Mouse (Mus musculus) urinary bladder, adult 2 months (tissue): ENCODE measurements around the gene Pitpnc1. TPM values are rescaled to one million over a fixed set of nuclear protein-coding genes. Genes with fewer than 3 reads are reported as not detected.

Experiments
- DNase-seq: peaks from one replicate; pipeline ENCODE4 v3.0.0; 2022; ENCODE audit warnings: low spot score
- polyA plus RNA-seq: library from polyadenylated mRNA; depleted of rRNA; stranded (reverse); fragments of >200 nt; gene quantifications from 2 replicates; pipeline ENCODE4 v1.2.3, GENCODE M21; 2012

Gene Pitpnc1
- polyA plus RNA-seq, 1 experiment, result 9.1 TPM

DNA sequence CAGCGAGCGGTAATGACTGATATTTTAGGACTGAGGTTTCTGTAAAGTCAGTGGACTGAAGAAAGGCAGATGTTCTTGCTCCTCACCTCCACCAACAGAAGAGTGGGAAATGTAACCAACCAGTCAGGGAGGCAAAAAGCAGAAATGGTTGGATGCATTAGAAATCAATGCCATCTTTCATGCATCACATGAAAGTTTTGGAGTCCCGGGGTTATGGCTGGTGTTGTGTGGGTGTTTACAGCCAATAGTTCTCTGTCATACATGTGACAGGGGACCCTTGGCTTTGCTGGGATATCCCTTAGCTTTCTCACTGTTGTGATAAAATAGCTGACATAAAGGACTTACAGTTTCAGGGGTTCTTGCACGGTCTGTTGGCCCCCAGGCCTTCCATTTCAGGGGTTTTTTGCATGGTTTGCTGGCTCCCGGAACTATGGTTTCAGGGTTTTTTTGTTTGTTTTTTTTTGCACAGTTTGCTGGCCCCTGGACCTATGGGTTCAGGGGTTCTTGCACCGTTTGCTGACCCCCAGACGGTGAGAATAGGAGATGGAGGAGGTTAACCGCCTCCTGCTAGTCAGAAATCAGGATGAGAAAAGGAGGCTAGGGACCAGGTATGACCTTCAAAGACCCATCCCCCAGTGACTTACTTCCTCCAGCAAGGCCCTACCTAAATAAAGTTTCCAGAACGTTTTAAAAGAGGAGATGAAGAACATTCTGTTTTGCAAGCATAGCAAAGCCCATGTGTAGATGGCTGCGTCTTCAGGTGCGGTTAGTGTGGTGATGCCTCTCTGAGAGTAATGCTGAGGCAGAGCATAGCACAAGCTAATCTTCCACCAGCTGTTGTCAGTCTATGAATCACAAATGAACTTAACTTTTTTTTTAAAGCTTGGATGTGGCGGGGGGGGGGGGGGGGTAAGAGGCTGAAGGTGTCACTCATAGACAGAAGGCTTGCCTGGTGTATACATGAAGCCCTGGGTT lies 27.1 kb downstream of the Pitpnc1 start:
- no peak for DNase-seq

DNA sequence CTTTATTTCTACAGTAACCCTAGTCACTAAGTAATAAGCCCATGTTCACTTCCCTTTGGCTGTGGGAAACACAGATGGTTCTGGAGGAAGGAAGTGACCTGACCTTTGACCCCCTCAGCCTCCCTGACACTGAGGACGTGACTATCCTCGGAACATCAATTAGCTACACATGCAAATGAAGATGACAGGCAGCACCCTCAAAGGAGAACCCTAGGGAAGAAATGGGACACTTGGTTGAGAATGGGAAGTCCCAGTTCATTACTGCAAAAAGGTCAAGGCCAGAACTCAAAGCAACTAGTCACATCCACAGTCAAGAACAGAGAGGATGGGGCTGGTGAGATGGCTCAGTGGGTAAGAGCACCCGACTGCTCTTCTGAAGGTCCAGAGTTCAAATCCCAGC lies 29.4 kb downstream of the Pitpnc1 start:
- DNase-seq, result no peak

- no peak for DNase-seq
Measured at GRCm38 (mm10) chr11:107438140-107438539, 32.4 kb downstream of the Pitpnc1 start.

DNA sequence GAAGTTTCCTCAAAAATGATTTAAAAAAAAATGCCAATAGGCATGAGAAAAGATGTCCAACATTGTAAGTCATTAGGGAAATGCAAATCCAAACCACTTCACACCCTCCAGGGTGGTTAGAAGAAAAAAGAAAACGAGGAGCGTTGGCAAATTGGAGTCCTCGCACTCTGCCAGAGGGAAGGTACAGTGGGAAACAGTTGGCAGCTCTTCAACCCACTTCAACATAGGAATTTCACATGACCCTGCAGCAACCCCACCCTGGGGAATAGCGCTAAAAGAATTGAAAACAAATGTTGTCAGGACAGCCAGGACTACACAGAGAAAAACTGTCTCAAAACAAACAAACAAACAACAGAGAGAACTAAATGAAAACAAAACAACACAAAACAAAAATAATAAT lies 32.8 kb downstream of the Pitpnc1 start:
- no peak for DNase-seq

- no peak for DNase-seq
Measured at GRCm38 (mm10) chr11:107435776-107436449, 34.6 kb downstream of the Pitpnc1 start.

- DNase-seq, result no peak
Measured at GRCm38 (mm10) chr11:107431197-107431965, 39.1 kb downstream of the Pitpnc1 start.

GRCm38 (mm10) chr11:107428011-107428410 lies 42.5 kb downstream of the Pitpnc1 start:
- no peak for DNase-seq

DNA sequence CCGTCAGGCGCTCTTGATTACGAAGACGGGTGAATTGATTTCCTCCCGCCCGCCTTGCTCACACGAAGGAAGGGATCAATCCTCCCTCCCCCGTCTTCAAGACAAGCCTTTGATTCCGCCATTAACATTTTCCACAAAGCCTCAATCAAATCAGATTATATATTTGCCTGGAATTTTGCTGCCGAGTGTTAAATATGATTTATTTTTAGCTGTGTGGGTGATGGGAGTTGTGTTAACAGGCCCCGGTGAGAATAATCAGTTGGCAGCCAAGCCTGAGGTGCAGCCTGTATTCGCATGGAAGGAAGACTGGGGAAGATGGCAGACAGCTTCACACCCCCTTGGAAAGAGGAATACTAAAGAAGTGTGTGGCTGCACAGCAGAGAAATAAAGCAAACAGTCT lies 46.3 kb downstream of the Pitpnc1 start:
- no peak for DNase-seq

- DNase-seq, result no peak
Measured at GRCm38 (mm10) chr11:107422356-107422754, 48.1 kb downstream of the Pitpnc1 start.

GRCm38 (mm10) chr11:107421751-107422355 lies 48.6 kb downstream of the Pitpnc1 start:
- DNase-seq, result no peak

- DNase-seq, result no peak
Measured at GRCm38 (mm10) chr11:107419925-107420324, 50.6 kb downstream of the Pitpnc1 start.

DNA sequence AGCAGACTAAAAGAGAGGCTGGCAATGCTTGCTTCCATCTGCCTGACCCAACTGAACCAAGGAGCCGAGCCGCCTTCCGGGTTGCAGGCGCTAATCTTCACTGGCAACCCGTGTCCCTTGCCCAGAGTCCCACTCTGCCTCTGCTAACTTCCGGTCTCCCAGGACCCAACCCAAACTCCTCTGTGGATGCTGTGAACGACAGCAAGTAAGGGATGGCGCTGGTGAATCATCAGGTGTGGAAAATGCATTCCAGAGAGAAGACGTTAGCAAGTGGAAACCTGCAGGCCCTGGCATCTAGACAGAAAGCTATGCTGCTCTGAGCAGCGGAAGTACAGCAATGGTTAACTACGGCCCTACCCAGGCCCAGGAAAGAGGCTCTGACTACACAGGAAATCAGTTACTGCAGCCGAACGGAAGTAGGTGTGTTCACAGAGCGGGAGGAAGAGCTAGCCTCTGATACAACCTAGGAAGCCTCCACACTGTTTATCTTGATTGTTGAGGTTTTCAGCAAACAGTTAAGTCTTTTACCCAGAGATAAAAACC lies 53.4 kb downstream of the Pitpnc1 start:
- DNase-seq, result peak; percentile 30

DNA sequence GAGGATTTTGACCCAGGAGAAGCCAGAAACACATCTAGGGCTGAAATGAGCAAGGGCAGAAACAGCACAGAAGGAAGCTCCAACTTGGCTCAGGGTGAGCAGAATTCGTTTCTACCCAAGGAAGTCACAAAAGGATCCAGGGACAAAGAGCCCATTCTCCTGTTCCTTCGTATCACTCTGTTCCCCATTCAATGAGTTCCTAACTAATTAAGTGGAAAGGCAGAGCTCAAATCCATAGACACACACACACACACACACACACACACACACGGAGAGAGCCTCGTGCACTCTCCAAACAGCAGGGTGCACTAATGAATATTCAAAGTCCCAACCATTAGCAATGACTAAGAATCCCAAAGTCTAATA lies 54.0 kb downstream of the Pitpnc1 start:
- no peak for DNase-seq

- DNase-seq, result no peak
Measured at GRCm38 (mm10) chr11:107415901-107416560, 54.5 kb downstream of the Pitpnc1 start.

GRCm38 (mm10) chr11:107414996-107415747 lies 55.3 kb downstream of the Pitpnc1 start:
- no peak for DNase-seq

GRCm38 (mm10) chr11:107413251-107413655 lies 57.2 kb downstream of the Pitpnc1 start:
- no peak for DNase-seq

- no peak for DNase-seq
Measured at GRCm38 (mm10) chr11:107412128-107412527, 58.4 kb downstream of the Pitpnc1 start.

DNA sequence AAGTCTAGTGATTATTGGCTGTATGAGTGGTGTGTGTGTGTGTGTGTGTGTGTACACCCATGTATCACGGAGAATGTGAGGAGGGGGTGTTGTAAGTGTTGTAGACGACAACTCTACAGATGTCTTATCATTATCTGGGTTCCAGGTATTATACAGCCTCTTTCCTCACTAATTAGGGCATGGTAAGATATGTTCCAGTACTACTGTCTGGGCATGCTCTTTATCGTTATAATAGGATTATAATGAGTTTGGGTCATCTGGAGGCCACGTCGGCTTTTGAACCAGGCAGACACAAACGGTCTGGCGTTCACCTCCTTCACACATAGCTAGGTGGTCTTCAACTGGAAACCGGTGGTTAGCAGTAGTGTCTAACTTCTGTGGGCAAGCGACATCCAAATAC lies 58.9 kb downstream of the Pitpnc1 start:
- no peak for DNase-seq

DNA sequence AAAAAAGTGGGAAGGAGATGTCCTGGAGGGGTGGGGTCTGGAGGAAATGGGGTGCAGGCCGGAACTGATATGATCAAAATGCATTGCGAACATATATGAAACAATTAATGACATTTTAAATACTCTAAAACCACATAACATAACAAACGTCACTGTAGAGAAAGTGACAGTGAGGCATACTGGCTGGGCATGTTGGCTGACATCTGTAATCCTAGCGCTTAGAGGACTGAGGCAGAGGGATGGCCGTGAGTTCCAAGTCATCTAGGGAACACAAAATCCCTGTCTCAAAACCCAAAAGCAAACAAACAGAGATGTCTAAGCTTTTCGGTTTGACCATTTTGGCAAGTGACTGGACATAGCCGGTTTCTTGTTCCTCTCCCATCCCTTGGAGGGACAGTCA lies 59.7 kb downstream of the Pitpnc1 start:
- DNase-seq, result no peak

DNA sequence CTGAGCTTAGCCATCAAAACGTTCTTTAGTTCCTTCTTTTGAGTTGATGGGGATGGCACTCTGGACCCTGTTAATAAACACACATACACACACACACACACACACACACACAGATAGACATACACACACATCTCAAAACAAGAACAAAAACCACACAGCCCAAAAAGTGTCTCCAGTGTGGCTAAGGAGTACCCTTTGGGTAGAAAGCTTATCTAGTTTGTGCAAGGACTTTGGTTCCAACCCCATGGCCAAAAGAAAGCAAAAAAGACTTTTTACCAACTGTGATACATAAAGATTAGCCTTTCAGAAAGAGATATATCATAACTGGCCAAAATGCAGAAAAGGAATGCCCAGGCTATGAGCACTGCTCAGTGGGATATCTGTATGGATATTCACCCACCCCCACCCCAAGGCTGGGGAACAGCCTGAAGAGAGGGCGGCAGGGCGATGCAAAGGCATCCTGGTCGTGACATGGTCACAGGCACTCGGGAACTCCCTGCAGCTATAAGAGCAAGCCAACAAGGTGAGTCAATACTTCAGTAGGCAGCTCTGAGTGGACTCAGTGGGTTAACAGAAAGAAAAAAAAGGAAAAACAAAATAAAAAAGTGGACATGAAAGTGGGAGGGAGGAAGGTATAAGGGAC lies 60.3 kb downstream of the Pitpnc1 start:
- no peak for DNase-seq
